Mouse (Mus musculus) thymus, postnatal 14 days (tissue): ENCODE results near the gene Slc13a1.
"Not testable (repeated sequence)": the region's sequence is repeated elsewhere in the genome, so short reads cannot be mapped to it uniquely, and the experiment has no call there.

Experiments
- DNase-seq: peaks from one replicate; pipeline ENCODE4 v3.0.0; 2021

The Slc13a1 gene

GRCm38 (mm10) chr6:24167734-24168327, at the start of gene Slc13a1:
TSS of gene Slc13a1 (minus strand) at chr6:24168092.
- DNase-seq, result no peak

- no peak for DNase-seq
Observed at GRCm38 (mm10) chr6:24207866-24208265, 40.0 kb upstream of the Slc13a1 start.

- DNase-seq, result no peak
Observed at GRCm38 (mm10) chr6:24202226-24202625, 34.3 kb upstream of the Slc13a1 start.

GRCm38 (mm10) chr6:24200644-24201484, 33.0 kb upstream of the Slc13a1 start:
- DNase-seq, result no peak

GRCm38 (mm10) chr6:24197501-24198195, 29.8 kb upstream of the Slc13a1 start:
- DNase-seq, result not testable (repeated sequence)

GRCm38 (mm10) chr6:24196406-24196805, 28.5 kb upstream of the Slc13a1 start:
- DNase-seq, result not testable (repeated sequence)

GRCm38 (mm10) chr6:24183439-24183838, 15.5 kb upstream of the Slc13a1 start:
- no peak for DNase-seq

- DNase-seq, result no peak
Observed at GRCm38 (mm10) chr6:24175393-24175792, 7.5 kb upstream of the Slc13a1 start.

GRCm38 (mm10) chr6:24173951-24174350, 6.1 kb upstream of the Slc13a1 start:
- DNase-seq, result no peak

- DNase-seq, result no peak
Observed at GRCm38 (mm10) chr6:24172736-24173135, 4.8 kb upstream of the Slc13a1 start.

GRCm38 (mm10) chr6:24166772-24167171, 1.1 kb downstream of the Slc13a1 start:
- no peak for DNase-seq

- DNase-seq, result no peak
Observed at GRCm38 (mm10) chr6:24165249-24165648, 2.6 kb downstream of the Slc13a1 start.

- no peak for DNase-seq
Observed at GRCm38 (mm10) chr6:24159795-24160194, 8.1 kb downstream of the Slc13a1 start.

GRCm38 (mm10) chr6:24154901-24155300, 13.0 kb downstream of the Slc13a1 start:
- no peak for DNase-seq

- no peak for DNase-seq
Observed at GRCm38 (mm10) chr6:24132951-24133350, 34.9 kb downstream of the Slc13a1 start.

GRCm38 (mm10) chr6:24122632-24123031, 45.3 kb downstream of the Slc13a1 start:
- DNase-seq, result no peak

GRCm38 (mm10) chr6:24111614-24112013, 56.3 kb downstream of the Slc13a1 start:
- DNase-seq, result no peak

- no peak for DNase-seq
Observed at GRCm38 (mm10) chr6:24108471-24108870, 59.4 kb downstream of the Slc13a1 start.

GRCm38 (mm10) chr6:24106157-24106556, 61.7 kb downstream of the Slc13a1 start:
- DNase-seq, result no peak

- DNase-seq, result no peak
Observed at GRCm38 (mm10) chr6:24105681-24106080, 62.2 kb downstream of the Slc13a1 start.

GRCm38 (mm10) chr6:24101281-24101680, 66.6 kb downstream of the Slc13a1 start:
- no peak for DNase-seq

- no peak for DNase-seq
Observed at GRCm38 (mm10) chr6:24100705-24101104, 67.2 kb downstream of the Slc13a1 start.

- DNase-seq, result no peak
Observed at GRCm38 (mm10) chr6:24097400-24097799, 70.5 kb downstream of the Slc13a1 start.

- no peak for DNase-seq
Observed at GRCm38 (mm10) chr6:24076089-24076488, 91.8 kb downstream of the Slc13a1 start.
